Mouse (Mus musculus) effector memory CD4-positive, alpha-beta T cell, adult 5 months (primary cell): ENCODE data around the gene Rims4. TPM values are rescaled to one million over a fixed set of nuclear protein-coding genes. Genes with fewer than 3 reads are reported as not detected.

Source experiments
- polyA plus RNA-seq: library from polyadenylated mRNA; unstranded; fragments of 100-300 nt; shearing (Covaris generic); gene quantifications from one replicate; pipeline ENCODE4 v1.2.1, GENCODE M21; 2017

The Rims4 gene
- polyA plus RNA-seq = not detected

DNA sequence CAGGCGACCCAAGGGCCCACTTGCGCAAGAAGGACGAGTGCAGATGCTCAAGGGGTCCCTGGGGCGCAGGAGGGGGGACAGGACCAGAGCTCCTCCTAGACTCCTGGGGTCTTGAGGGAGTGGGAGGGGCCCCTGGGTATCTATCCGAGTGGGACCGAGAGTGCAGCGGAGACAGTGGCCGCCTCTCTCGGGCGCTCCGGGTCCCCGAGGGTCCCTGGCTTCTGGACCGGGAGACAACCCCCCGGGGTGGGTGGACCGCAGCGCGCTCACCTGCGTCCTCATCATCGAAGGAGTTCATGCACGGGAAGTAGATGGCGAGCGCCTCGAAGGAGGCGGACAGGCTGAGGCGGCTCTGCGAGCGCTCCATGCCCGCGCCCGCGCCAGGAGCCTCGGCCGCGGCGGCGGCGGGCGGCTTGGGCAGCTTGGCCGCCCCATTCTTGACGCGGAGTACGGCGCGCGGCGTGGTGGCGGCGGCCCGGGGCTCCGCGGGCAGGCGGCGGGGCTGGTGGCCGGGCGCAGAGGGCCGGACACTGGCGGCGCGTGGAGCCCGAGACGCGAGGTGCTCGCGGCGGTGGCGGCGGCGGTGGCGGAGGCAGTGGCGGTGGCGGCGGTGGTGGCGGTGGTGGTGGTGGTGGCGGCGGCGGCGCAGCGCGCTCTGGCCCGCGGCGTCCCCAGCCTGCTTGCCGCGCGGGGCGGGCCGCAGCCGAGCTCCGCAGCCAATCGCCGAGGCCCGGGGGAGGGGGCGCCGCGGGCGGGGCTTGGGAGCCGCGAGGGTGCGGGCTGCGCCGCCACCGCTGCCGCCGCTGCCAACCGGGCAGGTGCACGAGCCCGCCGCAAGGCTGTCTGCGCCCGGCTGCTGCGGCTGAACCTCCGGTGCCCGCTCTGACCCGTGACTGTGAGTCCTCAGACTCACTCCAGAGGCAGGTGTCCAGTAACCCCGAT, at the start of gene Rims4:
Gene Rims4, minus strand, starts transcription at position 367 of the 942 bp plus-strand sequence.

DNA sequence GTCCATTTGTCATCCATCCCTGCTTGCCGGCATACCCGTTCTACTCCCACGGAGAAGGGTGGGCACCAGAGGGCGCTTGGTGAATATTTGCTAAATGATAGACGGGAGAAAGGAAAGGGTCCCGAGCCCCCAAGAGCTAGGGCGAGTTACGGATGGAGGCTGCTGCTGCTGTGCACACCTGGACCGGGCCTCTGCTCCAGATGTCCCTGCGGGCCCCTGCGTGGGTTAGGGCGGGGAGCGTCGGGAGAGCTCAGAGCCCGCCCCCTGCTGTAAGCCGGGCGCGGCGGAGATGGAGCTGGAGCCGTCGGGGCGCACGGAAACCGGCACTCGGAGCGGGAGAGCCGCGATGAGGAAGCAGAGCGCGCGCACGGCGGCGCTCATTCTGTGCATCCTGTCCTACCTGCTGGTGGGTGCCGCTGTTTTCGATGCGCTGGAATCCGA, 65.0 kb downstream of the Rims4 start, which contains the start of gene Kcnk15:
Gene Kcnk15, plus strand, starts transcription at position 191 of the 441 bp plus-strand sequence.

DNA sequence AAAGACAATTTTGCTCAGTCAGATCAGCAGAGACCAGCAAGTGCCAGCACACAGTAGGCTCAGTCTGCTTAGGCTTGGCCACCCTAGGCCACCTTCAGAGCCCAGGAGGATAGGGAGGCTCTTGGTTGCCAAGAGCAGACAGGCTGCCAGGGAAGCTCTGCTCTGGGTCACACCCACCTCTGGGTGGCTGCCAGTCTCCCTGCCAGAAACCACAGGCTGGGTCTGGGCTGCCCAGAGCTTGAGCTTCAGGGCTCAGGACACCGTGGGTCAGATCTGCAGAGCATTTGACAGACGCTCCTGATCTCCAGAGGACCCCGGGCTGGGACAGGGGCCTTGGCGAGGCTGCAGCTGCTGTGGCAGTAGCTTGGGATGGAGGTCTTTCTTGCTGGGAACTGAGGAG, 97.9 kb downstream of the Rims4 start, which contains the start of gene Ccn5:
Gene Ccn5, plus strand, starts transcription at position 255 of the 400 bp plus-strand sequence.

Other genes starting within 250 kb of the Rims4 start
- 2.4 TPM for gene Ada, start 168.4 kb downstream of the Rims4 start, polyA plus RNA-seq
- gene Ccn5, start 97.8 kb downstream of the Rims4 start, polyA plus RNA-seq = not detected
- not detected for gene Kcnk15, start 65.0 kb downstream of the Rims4 start, polyA plus RNA-seq
- 131 TPM for gene Ywhab, start 76.3 kb upstream of the Rims4 start, polyA plus RNA-seq
- gene Pabpc1l, start 106.8 kb upstream of the Rims4 start, polyA plus RNA-seq = not detected
- 364 TPM for gene Stk4, start 151.6 kb upstream of the Rims4 start, polyA plus RNA-seq
- gene Tomm34, start 152.5 kb upstream of the Rims4 start, polyA plus RNA-seq = 133 TPM